Comparison of ENCODE assay signal across 30 mouse cellular contexts in genomic region chr10:129623251-129623650, GRCm38 (mm10). TPM values are rescaled to one million over a fixed set of nuclear protein-coding genes. Genes with fewer than 3 reads are reported as not detected.
"Had no signal": no experiment of that assay in that cellular context is flagged by ENCODE, and none has a peak within 500 bp of the region (broad histone marks: within the 10 kb centered on the region; RNA-seq: fewer than 3 reads in every experiment).

No protein-coding gene starts in this region.

- DNase-seq: kidney, postnatal 25 days; layer of hippocampus, postnatal 36 days; liver, embryonic 13.5 days; lung, adult 2 months; lung, postnatal 14 days; lung, postnatal 4 days; right cerebral cortex, postnatal 4 days; thymus, adult 2 months; thymus, postnatal 14 days; thymus, postnatal 4 days had no signal

- H3K27me3 ChIP-seq: liver, embryonic 13.5 days; midbrain, embryonic 12.5 days; neural tube, embryonic 12.5 days; neural tube, embryonic 15.5 days had no signal

- H3K4me3 ChIP-seq: layer of hippocampus, adult 2 months; left cerebral cortex, adult 2 months; liver, embryonic 13.5 days; midbrain, embryonic 12.5 days; neural tube, embryonic 12.5 days; neural tube, embryonic 15.5 days had no signal

- H3K4me1 ChIP-seq: liver, embryonic 13.5 days; midbrain, embryonic 12.5 days; neural tube, embryonic 12.5 days; neural tube, embryonic 15.5 days had no signal

- H3K36me3 ChIP-seq: liver, embryonic 13.5 days; midbrain, embryonic 12.5 days; neural tube, embryonic 12.5 days; neural tube, embryonic 15.5 days had no signal

- H3K9me3 ChIP-seq: liver, embryonic 13.5 days; midbrain, embryonic 12.5 days; neural tube, embryonic 12.5 days; neural tube, embryonic 15.5 days had no signal

- H3K9ac ChIP-seq: liver, embryonic 13.5 days; midbrain, embryonic 12.5 days; neural tube, embryonic 12.5 days; neural tube, embryonic 15.5 days had no signal

- H3K4me2 ChIP-seq: liver, embryonic 13.5 days; midbrain, embryonic 12.5 days; neural tube, embryonic 12.5 days; neural tube, embryonic 15.5 days had no signal

- H3K27ac ChIP-seq: kidney, postnatal 0 days; layer of hippocampus, adult 2 months; left cerebral cortex, adult 2 months; liver, embryonic 13.5 days; midbrain, embryonic 12.5 days; neural tube, embryonic 12.5 days; neural tube, embryonic 15.5 days; stomach, postnatal 0 days had no signal

RNA-seq across cellular contexts. Expression of gene Olfr798, which starts 4.5 kb away (rescaled TPM):
- total RNA-seq: layer of hippocampus, adult 2 months; layer of hippocampus, postnatal 10 days; layer of hippocampus, postnatal 36 days; left cerebral cortex, adult 2 months; left cerebral cortex, postnatal 10 days; left cerebral cortex, postnatal 36 days; liver, adult 2 months; megakaryocyte progenitor cell, adult 5-6 weeks; megakaryocyte-erythroid progenitor cell, adult 5-6 weeks had no signal
- polyA plus RNA-seq: kidney, embryonic 14.5 days; kidney, postnatal 0 days; large intestine, adult 2 months; limb, embryonic 11.5 days; limb, embryonic 14.5 days; liver, adult 2 months; liver, embryonic 13.5 days; liver, embryonic 16.5 days; lung, adult 2 months; lung, embryonic 16.5 days; midbrain, embryonic 12.5 days; neural tube, embryonic 12.5 days; neural tube, embryonic 15.5 days; stomach, embryonic 14.5 days; stomach, postnatal 0 days; thymus, adult 2 months had no signal

RNA-seq across cellular contexts. Expression of gene Olfr796, which starts 10.9 kb away (rescaled TPM):
- total RNA-seq: layer of hippocampus, adult 2 months; layer of hippocampus, postnatal 10 days; layer of hippocampus, postnatal 36 days; left cerebral cortex, adult 2 months; left cerebral cortex, postnatal 10 days; left cerebral cortex, postnatal 36 days; liver, adult 2 months; megakaryocyte progenitor cell, adult 5-6 weeks; megakaryocyte-erythroid progenitor cell, adult 5-6 weeks had no signal
- polyA plus RNA-seq: kidney, embryonic 14.5 days; kidney, postnatal 0 days; large intestine, adult 2 months; limb, embryonic 11.5 days; limb, embryonic 14.5 days; liver, adult 2 months; liver, embryonic 13.5 days; liver, embryonic 16.5 days; lung, adult 2 months; lung, embryonic 16.5 days; midbrain, embryonic 12.5 days; neural tube, embryonic 12.5 days; neural tube, embryonic 15.5 days; stomach, embryonic 14.5 days; stomach, postnatal 0 days; thymus, adult 2 months had no signal

RNA-seq across cellular contexts. Expression of gene Olfr799, which starts 14.0 kb away (rescaled TPM):
- total RNA-seq: layer of hippocampus, adult 2 months; layer of hippocampus, postnatal 10 days; layer of hippocampus, postnatal 36 days; left cerebral cortex, adult 2 months; left cerebral cortex, postnatal 10 days; left cerebral cortex, postnatal 36 days; liver, adult 2 months; megakaryocyte progenitor cell, adult 5-6 weeks; megakaryocyte-erythroid progenitor cell, adult 5-6 weeks had no signal
- polyA plus RNA-seq: kidney, embryonic 14.5 days; kidney, postnatal 0 days; large intestine, adult 2 months; limb, embryonic 11.5 days; limb, embryonic 14.5 days; liver, adult 2 months; liver, embryonic 13.5 days; liver, embryonic 16.5 days; lung, adult 2 months; lung, embryonic 16.5 days; midbrain, embryonic 12.5 days; neural tube, embryonic 12.5 days; neural tube, embryonic 15.5 days; stomach, embryonic 14.5 days; stomach, postnatal 0 days; thymus, adult 2 months had no signal

RNA-seq across cellular contexts. Expression of gene Olfr800, which starts 34.2 kb away (rescaled TPM):
- total RNA-seq: layer of hippocampus, adult 2 months; layer of hippocampus, postnatal 10 days; layer of hippocampus, postnatal 36 days; left cerebral cortex, adult 2 months; left cerebral cortex, postnatal 10 days; left cerebral cortex, postnatal 36 days; liver, adult 2 months; megakaryocyte progenitor cell, adult 5-6 weeks; megakaryocyte-erythroid progenitor cell, adult 5-6 weeks had no signal
- polyA plus RNA-seq: kidney, embryonic 14.5 days; kidney, postnatal 0 days; large intestine, adult 2 months; limb, embryonic 11.5 days; limb, embryonic 14.5 days; liver, adult 2 months; liver, embryonic 13.5 days; liver, embryonic 16.5 days; lung, adult 2 months; lung, embryonic 16.5 days; midbrain, embryonic 12.5 days; neural tube, embryonic 12.5 days; neural tube, embryonic 15.5 days; stomach, embryonic 14.5 days; stomach, postnatal 0 days; thymus, adult 2 months had no signal

RNA-seq across cellular contexts. Expression of gene Olfr801, which starts 50.4 kb away (rescaled TPM):
- total RNA-seq: layer of hippocampus, adult 2 months; layer of hippocampus, postnatal 10 days; layer of hippocampus, postnatal 36 days; left cerebral cortex, adult 2 months; left cerebral cortex, postnatal 10 days; left cerebral cortex, postnatal 36 days; liver, adult 2 months; megakaryocyte progenitor cell, adult 5-6 weeks; megakaryocyte-erythroid progenitor cell, adult 5-6 weeks had no signal
- polyA plus RNA-seq: kidney, embryonic 14.5 days; kidney, postnatal 0 days; large intestine, adult 2 months; limb, embryonic 11.5 days; limb, embryonic 14.5 days; liver, adult 2 months; liver, embryonic 13.5 days; liver, embryonic 16.5 days; lung, adult 2 months; lung, embryonic 16.5 days; midbrain, embryonic 12.5 days; neural tube, embryonic 12.5 days; neural tube, embryonic 15.5 days; stomach, embryonic 14.5 days; stomach, postnatal 0 days; thymus, adult 2 months had no signal
